Mouse (Mus musculus): ENCODE data around the gene Dync1h1. TPM values are rescaled to one million over a fixed set of nuclear protein-coding genes. Genes with fewer than 3 reads are reported as not detected.

The Dync1h1 gene
- polyA plus RNA-seq, 1 experiment from 2014 or later: 58.9 TPM

GRCm38 (mm10) chr12:110610713-110611112 lies 9.5 kb downstream of the Dync1h1 start:
- no peaks in the 10 kb centered on the region for H3K27me3 ChIP-seq (ENCODE audit: low read depth, poor library complexity, severe bottlenecking)
- peaks cover 78% of the 10 kb centered on the region for H3K36me3 ChIP-seq
- DNase-seq (ENCODE audit: low spot score): no peak
- H3K4me1 ChIP-seq: no peaks in the 10 kb centered on the region
- no peak overlapping the region for H3K27ac ChIP-seq (replicated peaks)
- no peaks in the 10 kb centered on the region for H3K9me3 ChIP-seq (replicated peaks)
- no peak overlapping the region for H3K4me3 ChIP-seq
- 95% methylated on average over 2 of the region's 2 CpGs for WGBS

- peaks cover 100% of the 10 kb centered on the region for H3K36me3 ChIP-seq
- no peak for DNase-seq (ENCODE audit: low spot score)
- H3K27ac ChIP-seq (replicated peaks): no peak overlapping the region
- H3K9me3 ChIP-seq (replicated peaks): no peaks in the 10 kb centered on the region
- no peak overlapping the region for H3K4me3 ChIP-seq
- H3K4me1 ChIP-seq: no peaks in the 10 kb centered on the region
- WGBS: 92% methylated on average over 11 of the region's 11 CpGs
- no peaks in the 10 kb centered on the region for H3K27me3 ChIP-seq (ENCODE audit: low read depth, poor library complexity, severe bottlenecking)
These were observed 28.8 kb downstream of the Dync1h1 start for GRCm38 (mm10) chr12:110630056-110630455.

GRCm38 (mm10) chr12:110636293-110636692 lies 35.0 kb downstream of the Dync1h1 start:
- Histone ChIP-seq H3K4me3 (no peak overlapping the region), H3K27me3 (ENCODE audit: low read depth, poor library complexity, severe bottlenecking) (no peaks in the 10 kb centered on the region), H3K36me3 (peaks cover 100% of the 10 kb centered on the region), H3K9me3 (replicated peaks) (no peaks in the 10 kb centered on the region), H3K27ac (replicated peaks) (no peak overlapping the region), H3K4me1 (no peaks in the 10 kb centered on the region)
- DNase-seq (ENCODE audit: low spot score): no peak
- WGBS: 94% methylated on average over 12 of the region's 12 CpGs

- H3K27me3 ChIP-seq (ENCODE audit: low read depth, poor library complexity, severe bottlenecking): no peaks in the 10 kb centered on the region
- H3K27ac ChIP-seq (replicated peaks): no peak overlapping the region
- H3K4me3 ChIP-seq: no peak overlapping the region
- WGBS: 94% methylated on average over 13 of the region's 13 CpGs
- H3K4me1 ChIP-seq: no peaks in the 10 kb centered on the region
- H3K9me3 ChIP-seq (replicated peaks): no peaks in the 10 kb centered on the region
- no peak for DNase-seq (ENCODE audit: low spot score)
- peaks cover 100% of the 10 kb centered on the region for H3K36me3 ChIP-seq
These were observed 36.4 kb downstream of the Dync1h1 start for GRCm38 (mm10) chr12:110637507-110638114.

- Histone ChIP-seq H3K36me3 (peaks cover 100% of the 10 kb centered on the region), H3K4me1 (no peaks in the 10 kb centered on the region), H3K9me3 (replicated peaks) (no peaks in the 10 kb centered on the region), H3K27me3 (ENCODE audit: low read depth, poor library complexity, severe bottlenecking) (no peaks in the 10 kb centered on the region), H3K27ac (replicated peaks) (no peak overlapping the region), H3K4me3 (no peak overlapping the region)
- whole genome bisulfite sequencing: 86% methylated on average over 8 of the region's 8 CpGs
- DNase-seq (ENCODE audit: low spot score): no peak
These were observed 49.0 kb downstream of the Dync1h1 start for GRCm38 (mm10) chr12:110650241-110650641.

GRCm38 (mm10) chr12:110651464-110651863 lies 50.2 kb downstream of the Dync1h1 start:
- Histone ChIP-seq H3K27ac (replicated peaks) (no peak overlapping the region), H3K4me1 (no peaks in the 10 kb centered on the region), H3K27me3 (ENCODE audit: low read depth, poor library complexity, severe bottlenecking) (no peaks in the 10 kb centered on the region), H3K4me3 (no peak overlapping the region), H3K9me3 (replicated peaks) (no peaks in the 10 kb centered on the region), H3K36me3 (peaks cover 100% of the 10 kb centered on the region)
- DNase-seq (ENCODE audit: low spot score): no peak
- WGBS: 96% methylated on average over 17 of the region's 17 CpGs

- Histone ChIP-seq H3K27ac (replicated peaks) (no peak overlapping the region), H3K9me3 (replicated peaks) (no peaks in the 10 kb centered on the region), H3K36me3 (peaks cover 100% of the 10 kb centered on the region), H3K27me3 (ENCODE audit: low read depth, poor library complexity, severe bottlenecking) (no peaks in the 10 kb centered on the region), H3K4me3 (no peak overlapping the region), H3K4me1 (no peaks in the 10 kb centered on the region)
- 96% methylated on average over 14 of the region's 14 CpGs for WGBS
- DNase-seq (ENCODE audit: low spot score): no peak
These were observed 60.5 kb downstream of the Dync1h1 start for GRCm38 (mm10) chr12:110661746-110662145.

GRCm38 (mm10) chr12:110667466-110668077 lies 66.3 kb downstream of the Dync1h1 start:
- Histone ChIP-seq H3K4me3 (no peak overlapping the region), H3K9me3 (replicated peaks) (no peaks in the 10 kb centered on the region), H3K36me3 (peaks cover 84% of the 10 kb centered on the region), H3K4me1 (no peaks in the 10 kb centered on the region), H3K27ac (replicated peaks) (no peak overlapping the region), H3K27me3 (ENCODE audit: low read depth, poor library complexity, severe bottlenecking) (no peaks in the 10 kb centered on the region)
- WGBS: 88% methylated on average over 13 of the region's 13 CpGs
- DNase-seq (ENCODE audit: low spot score): no peak

GRCm38 (mm10) chr12:110674243-110674642 lies 73.0 kb downstream of the Dync1h1 start:
- no peak overlapping the region for H3K27ac ChIP-seq (replicated peaks)
- no peaks in the 10 kb centered on the region for H3K9me3 ChIP-seq (replicated peaks)
- no peak overlapping the region for H3K4me3 ChIP-seq
- no peaks in the 10 kb centered on the region for H3K4me1 ChIP-seq
- no peak for DNase-seq (ENCODE audit: low spot score)
- WGBS: 51% methylated on average over 5 of the region's 5 CpGs
- H3K27me3 ChIP-seq (ENCODE audit: low read depth, poor library complexity, severe bottlenecking): no peaks in the 10 kb centered on the region
- peaks cover 18% of the 10 kb centered on the region for H3K36me3 ChIP-seq

- Histone ChIP-seq H3K27ac (replicated peaks) (no peak overlapping the region), H3K27me3 (ENCODE audit: low read depth, poor library complexity, severe bottlenecking) (no peaks in the 10 kb centered on the region), H3K4me3 (no peak overlapping the region), H3K36me3 (peaks cover 14% of the 10 kb centered on the region), H3K4me1 (peaks cover 4% of the 10 kb centered on the region), H3K9me3 (replicated peaks) (no peaks in the 10 kb centered on the region)
- DNase-seq (ENCODE audit: low spot score): no peak
- WGBS: 70% methylated on average over 7 of the region's 7 CpGs
These were observed 79.9 kb downstream of the Dync1h1 start for GRCm38 (mm10) chr12:110681191-110681590.

GRCm38 (mm10) chr12:110681878-110682277 lies 80.6 kb downstream of the Dync1h1 start:
- Histone ChIP-seq H3K4me1 (peaks cover 4% of the 10 kb centered on the region), H3K27ac (replicated peaks) (no peak overlapping the region), H3K9me3 (replicated peaks) (no peaks in the 10 kb centered on the region), H3K27me3 (ENCODE audit: low read depth, poor library complexity, severe bottlenecking) (no peaks in the 10 kb centered on the region), H3K4me3 (no peak overlapping the region), H3K36me3 (peaks cover 21% of the 10 kb centered on the region)
- WGBS: 65% methylated on average over 3 of the region's 3 CpGs
- no peak for DNase-seq (ENCODE audit: low spot score)

GRCm38 (mm10) chr12:110682561-110683299 lies 81.5 kb downstream of the Dync1h1 start, which contains the start of gene 1700001K19Rik:
TSS of gene 1700001K19Rik (minus strand) at chr12:110682619.
- no peaks in the 10 kb centered on the region for H3K27me3 ChIP-seq (ENCODE audit: low read depth, poor library complexity, severe bottlenecking)
- H3K4me1 ChIP-seq: peaks cover 4% of the 10 kb centered on the region
- DNase-seq (ENCODE audit: low spot score): no peak
- no peak within 1 kb of the TSS for H3K27ac ChIP-seq (replicated peaks)
- H3K9me3 ChIP-seq (replicated peaks): no peaks in the 10 kb centered on the region
- H3K4me3 ChIP-seq: no peak within 1 kb of the TSS
- H3K36me3 ChIP-seq: peaks cover 29% of the 10 kb centered on the region
- WGBS: 84% methylated on average over 9 of the region's 9 CpGs

GRCm38 (mm10) chr12:110683580-110683979 lies 82.3 kb downstream of the Dync1h1 start:
- Histone ChIP-seq H3K4me3 (no peak overlapping the region), H3K36me3 (peaks cover 38% of the 10 kb centered on the region), H3K27me3 (ENCODE audit: low read depth, poor library complexity, severe bottlenecking) (no peaks in the 10 kb centered on the region), H3K4me1 (peaks cover 4% of the 10 kb centered on the region), H3K9me3 (replicated peaks) (no peaks in the 10 kb centered on the region), H3K27ac (replicated peaks) (no peak overlapping the region)
- no CpG with 5 or more reads among the region's 1 CpGs for WGBS
- no peak for DNase-seq (ENCODE audit: low spot score)

Measured in midbrain, embryonic 10.5 days (tissue).